Mouse (Mus musculus): Measurements from ENCODE around the gene Kcnab3.

DNA sequence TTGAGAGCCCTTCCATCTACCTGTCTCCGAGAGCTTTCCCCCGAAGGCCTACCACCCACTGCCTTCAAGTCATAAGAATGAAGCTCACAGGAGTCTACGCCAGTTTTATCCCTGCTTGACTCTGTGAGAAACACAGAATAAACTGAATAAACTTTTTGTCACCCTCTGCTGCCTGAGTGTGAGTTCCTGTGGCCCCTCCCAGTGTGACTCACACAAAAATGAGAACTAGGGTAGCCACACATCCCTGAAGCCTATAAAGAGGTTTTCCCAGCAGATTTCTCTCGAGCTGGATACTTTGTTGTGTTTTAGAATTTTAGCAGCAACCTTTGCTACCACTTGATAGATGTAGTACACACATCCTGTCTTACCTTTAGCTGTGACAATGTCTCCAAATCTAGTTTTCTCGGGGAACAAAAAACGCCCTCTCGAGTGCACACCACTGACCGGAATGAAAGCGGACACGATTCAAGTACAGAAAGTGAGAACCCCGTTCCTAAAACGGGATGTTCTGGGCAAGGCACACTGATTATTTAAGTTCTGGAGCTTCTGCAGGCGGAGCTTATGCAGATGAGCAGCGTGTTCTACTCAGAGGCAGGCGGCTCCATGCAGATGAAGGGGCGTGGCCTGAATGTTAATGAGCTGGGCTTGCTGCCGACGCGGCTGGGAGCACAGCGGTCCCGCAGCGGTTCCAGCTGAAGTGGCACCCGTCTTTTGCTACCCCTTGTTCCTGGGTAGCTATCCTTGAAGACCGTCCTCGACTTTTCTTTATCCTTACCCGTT is at the start of gene Kcnab3:
- TF ChIP-seq POLR2A (IDR thresholded peaks at IDR 0.05; ENCODE audit: borderline replicate concordance, low read depth, low read length) (no peak), CTCF (IDR thresholded peaks at IDR 0.05; ENCODE audit: low read depth, low read length) (no peak)

Measured in bone marrow macrophage, adult 2 months (primary cell).